Mouse (Mus musculus) hematopoietic stem cell, adult 5-6 weeks (primary cell): ENCODE measurements around the gene Orc2. TPM values are rescaled to one million over a fixed set of nuclear protein-coding genes. Genes with fewer than 3 reads are reported as not detected.

ENCODE experiments used
- ATAC-seq, 2 experiments: fragments of 125-278 bp in 1 of 2; replicated peaks in 1 of 2; 2 replicates each; pipeline ENCODE4 v1.8.0; 2016 to 2017; ENCODE audit warnings: inconsistent platforms in 2 of 2, mild to moderate bottlenecking in 2 of 2, moderate number of reproducible peaks in 2 of 2, low read depth in 1 of 2, moderate TSS enrichment in 1 of 2; ENCODE audit not compliant: low FRiP score in 2 of 2, poor library complexity in 2 of 2, severe bottlenecking in 2 of 2, insufficient read depth in 1 of 2, low TSS enrichment in 1 of 2
- total RNA-seq: library from RNA; stranded (forward); fragments of 172-1452, 232-1000 nt; gene quantifications from 2 replicates; pipeline ENCODE4 v1.2.3, GENCODE M21; 2017

The Orc2 gene
- total RNA-seq, result 70.3 and 87.7 TPM in 2 replicates

DNA sequence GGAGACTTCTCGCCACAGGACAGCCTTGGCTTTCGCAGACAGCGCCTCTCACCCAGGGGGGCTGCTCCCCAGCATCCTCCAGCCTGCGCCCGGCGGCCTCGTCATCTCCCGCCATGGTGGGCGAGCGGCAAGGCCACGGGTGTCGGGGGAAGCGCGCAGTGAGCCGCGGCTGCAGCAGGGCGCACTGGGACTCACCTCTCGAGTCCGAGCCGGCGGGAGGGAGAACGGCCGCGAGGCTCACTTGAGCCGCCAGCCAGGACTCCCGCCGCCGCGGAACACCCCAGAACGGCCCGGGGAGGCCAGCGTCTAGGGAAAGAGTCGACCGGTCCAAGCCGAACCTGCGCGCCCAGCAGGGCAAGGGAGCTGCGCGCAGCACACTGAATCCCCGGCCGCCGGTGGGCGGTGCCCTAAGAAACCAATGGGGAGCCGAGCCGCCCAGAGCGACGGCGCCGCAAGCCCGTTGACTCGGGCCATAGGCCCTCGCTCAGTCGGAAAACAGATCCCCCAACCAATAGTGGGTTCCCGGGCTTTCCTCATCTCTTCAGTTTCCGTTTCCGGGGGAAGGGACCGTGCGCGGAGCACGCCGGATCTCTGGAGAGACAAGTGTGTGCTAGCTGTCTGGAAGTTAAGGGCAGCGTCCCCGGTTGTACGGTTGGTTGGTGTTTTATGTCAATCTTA is at the start of gene Orc2:
Orc2 (minus strand) TSS at position 533 of the 678 bp plus-strand sequence.
- peak; percentile 98 to 99 for ATAC-seq

DNA sequence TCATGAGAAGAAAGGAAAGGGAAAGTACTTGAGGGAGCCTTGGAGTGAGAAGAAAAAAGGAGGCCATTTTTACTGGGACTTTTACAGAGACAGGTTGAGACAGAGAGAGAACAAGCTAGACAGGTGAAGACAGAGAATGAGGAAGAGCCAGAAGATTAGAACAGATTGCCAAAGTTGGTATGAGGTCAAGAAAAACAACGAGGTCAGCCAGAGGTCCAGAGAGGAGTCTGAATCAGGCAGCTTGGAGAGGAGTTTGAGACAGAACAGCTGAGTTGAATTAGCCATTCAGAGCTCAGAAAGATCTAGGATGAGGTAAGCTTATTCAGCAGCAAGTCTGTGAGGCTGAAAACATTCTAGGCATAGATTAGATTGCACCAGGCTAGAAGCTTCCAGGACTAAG is 36.5 kb upstream of the Orc2 start:
- no peak for ATAC-seq

DNA sequence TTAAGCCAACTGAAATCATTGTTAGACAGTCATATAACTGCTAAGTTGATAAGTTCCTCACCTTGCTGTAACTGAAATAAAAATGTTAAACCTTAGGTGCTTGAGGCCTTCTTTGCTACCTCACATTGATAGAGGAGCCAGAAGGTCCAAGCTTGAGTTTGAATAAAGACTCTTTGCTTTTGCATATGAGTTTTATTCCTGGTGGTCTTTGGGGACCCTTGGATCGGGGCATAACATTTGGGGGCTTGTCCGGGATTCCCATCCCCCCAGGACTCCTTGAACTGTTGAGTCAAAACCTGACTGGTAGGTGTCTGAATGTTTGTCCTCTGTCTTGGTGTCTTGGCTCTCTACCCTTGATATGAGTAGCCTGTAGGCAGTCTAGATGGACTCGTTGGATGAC is 2.3 kb upstream of the Orc2 start:
- no peak for ATAC-seq

DNA sequence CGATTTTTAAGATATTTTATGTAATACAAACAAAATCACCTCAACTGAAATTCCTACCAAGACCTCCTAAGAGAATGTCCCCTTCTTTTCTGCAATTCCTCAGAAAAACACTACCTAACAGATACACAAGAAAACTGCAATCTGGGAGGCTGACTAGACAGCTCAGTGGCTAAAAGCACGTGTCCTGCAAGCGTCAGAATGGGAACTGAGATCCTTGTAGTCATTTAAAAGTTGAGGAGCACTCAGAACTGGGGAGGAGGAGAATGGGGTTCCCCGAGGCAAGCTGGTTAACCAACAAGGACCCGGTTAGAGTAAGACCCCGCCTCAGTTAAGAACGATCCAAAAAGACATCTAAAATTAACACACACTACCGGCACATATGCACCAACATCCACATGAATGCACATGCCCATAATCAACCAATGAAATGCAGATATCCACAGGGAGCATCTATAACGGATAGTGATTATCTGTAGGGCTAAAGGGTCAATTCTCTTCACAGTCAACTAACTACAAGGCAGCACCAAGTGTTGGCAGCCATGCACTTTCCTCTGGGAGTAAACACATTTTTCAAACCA is 1.0 kb downstream of the Orc2 start:
- no peak for ATAC-seq

DNA sequence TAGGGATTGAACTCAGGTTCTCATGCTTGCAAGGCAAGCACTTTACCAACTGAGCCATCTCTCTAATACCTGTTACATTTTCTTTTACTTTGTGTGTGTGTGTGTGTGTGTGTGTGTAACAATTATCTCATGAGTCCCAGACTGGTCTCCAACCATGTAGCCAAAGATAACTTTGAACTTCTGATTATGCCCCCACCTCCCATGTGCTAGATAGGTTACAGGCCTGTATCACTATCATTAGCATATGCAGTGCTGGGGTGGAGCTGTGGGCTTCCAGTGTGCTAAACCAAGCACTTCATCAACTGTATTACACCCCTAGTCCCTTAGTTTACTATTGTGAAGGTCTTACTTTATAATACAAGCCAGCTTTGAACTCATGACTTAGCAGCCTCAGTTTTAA is 1.8 kb downstream of the Orc2 start:
- no peak for ATAC-seq

DNA sequence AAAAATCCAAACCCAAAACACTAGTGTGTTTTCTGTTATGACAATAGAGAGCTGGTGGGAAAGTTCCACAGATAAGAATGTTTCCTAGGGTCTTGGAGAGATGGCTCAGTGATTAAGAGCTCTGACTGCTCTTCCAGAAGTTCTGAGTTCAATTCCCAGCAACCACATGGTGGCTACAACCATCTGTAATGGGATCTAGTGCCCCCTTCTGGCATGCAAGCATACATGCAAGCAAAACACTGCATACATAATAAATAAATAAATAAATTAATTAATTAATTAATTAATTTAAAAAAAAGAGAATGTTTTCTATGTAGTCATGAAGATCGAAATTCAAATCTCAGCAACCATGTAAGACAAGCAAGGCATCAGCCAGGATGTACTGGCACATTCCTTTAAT is 6.2 kb downstream of the Orc2 start:
- no peak for ATAC-seq

DNA sequence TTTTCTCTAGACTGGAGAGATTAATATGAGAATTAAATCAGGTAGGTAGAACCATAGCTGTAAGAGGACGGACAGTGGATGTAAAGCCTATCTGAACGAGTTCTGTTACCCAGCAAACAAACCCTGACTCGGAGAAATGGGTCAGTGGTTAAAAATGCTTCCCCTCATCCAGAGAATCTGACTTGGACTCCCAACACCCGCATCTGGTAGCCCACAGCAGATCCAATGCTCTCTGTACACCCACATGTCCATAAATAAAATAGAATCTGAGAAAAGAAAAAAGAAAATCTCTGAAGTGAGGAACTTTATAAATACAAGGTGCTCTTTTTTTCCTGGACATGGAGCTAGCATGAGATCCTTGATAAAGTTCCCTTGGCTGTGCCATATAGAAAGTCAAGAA is 7.2 kb downstream of the Orc2 start:
- ATAC-seq, result no peak

DNA sequence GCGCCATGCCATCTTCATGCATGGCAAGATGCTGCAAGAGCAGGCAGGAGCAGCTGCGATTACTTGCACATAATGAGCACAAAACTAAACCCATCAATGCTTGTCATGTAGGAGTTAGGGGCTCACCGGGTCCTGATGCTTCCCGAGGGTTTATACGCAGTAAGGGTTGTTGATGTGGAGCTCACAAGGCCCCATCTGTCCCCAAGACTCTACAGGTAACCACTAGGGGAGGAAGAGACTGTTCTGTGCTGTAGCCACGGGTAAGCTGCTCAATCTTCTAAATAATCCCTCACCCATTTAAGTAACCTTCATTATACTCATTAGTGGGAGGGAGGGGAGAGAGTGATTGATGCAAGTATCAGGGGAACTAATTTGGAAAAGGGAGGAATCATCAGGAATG is 9.3 kb downstream of the Orc2 start:
- no peak for ATAC-seq

DNA sequence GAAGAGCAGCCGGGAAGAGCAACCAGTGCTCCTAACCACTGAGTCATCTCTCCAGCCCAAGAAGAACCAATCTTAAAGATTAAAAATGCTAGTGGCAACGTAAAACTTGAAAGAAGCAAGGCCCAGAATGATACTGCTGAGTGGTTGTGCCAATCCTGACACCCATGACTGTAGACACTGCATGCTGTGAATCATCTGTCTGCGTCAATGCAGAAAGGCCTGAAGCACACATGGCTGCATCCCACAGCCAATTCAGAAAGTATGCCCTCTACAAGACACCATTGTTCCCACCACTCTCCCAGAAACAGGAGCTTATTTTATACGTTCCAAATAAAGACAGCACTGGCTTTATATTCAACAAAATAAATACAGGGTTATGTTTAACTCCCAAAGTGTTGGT is 22.3 kb downstream of the Orc2 start:
- ATAC-seq, result no peak

DNA sequence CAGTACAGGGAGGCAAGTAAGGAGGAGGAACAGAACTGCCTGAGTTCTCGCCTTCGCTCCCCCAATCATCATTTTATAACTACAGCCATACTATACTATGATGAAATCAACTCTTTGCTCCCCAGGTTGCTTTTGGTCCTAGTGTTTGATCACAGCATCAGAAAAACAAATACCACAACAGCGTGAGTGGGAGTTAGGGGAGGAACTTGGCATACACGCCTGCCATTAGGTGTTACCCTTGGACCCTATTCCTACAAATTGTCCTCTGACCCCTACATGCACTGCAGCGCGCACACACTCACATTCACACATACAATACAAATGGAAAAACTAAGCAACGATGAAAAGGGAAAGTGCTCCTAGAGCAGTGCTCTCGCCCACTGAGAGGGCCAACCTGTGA is 29.2 kb downstream of the Orc2 start:
- no peak for ATAC-seq

DNA sequence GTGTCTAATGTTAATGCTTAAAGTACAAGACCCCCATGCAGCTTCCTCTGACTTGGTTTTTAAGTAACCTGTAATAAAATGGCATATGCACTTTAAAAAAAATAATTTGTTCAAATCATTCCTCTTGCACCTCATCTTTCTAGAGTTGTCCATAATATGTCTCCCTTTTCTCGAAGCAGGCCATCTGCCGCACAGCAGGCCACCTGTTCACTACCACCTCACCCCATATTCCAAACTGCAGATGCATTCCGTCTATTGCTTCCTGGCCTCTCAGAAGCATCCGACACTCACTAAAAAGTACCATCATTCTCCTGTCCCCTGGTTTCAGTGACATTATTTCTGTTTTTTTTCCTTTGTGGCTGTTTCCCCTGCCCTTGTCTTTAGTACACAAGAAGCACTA is 39.3 kb downstream of the Orc2 start:
- no peak for ATAC-seq

DNA sequence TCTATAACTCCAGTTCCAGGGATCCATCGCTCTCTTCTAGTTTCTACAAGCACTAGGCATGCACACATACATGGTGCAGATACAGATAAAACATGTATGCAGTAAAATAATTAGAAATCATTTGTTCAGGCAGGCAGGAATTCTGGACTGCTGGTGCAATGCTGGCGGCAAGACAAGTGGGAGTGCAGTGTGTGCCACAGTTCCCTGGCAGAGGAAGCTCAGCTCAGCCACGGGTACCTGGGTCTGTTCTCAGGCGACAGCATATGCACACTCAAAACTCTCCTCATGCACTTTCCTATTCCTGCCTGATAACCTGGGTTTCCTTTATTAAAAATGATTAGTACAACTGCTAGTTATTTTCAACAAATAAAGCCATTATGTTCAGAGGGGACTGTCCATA is 39.9 kb downstream of the Orc2 start:
- no peak for ATAC-seq

DNA sequence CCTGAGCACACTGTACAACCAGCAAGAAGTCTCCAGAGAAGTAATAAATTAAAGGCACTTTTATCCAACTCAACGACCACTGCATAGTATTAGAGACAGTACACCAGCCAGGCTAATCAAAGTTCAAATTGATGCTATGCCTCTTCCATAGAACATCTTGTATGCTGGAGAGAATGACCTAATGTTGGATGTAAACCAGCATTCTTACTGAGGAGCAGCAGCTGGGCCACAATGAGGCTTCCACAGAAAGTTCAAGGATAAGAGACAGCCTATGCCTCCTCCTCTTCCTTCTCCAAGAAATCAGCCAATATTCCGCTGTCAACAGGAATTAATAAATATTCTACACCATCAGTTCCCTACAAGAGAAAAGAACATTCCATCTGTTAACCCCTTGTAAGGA is 41.0 kb downstream of the Orc2 start:
- ATAC-seq, result no peak

DNA sequence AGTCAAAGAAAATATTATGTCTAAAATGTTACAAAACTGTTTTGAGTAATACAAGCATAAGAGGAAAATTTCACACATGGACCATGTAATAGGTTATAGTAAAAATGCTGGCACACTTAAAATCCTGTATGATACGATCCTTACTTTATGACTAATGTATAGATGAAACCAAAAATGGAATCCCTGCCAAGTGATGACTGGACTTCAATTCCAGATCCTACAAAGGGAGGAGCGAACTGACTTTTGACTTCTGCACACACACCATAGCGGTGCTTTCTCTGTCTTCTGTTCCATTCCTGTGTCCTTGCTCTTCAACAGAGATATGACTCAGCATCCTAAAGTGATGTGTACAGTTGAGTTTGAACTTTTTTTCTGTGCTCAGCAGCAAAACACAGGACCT is 44.3 kb downstream of the Orc2 start:
- no peak for ATAC-seq

DNA sequence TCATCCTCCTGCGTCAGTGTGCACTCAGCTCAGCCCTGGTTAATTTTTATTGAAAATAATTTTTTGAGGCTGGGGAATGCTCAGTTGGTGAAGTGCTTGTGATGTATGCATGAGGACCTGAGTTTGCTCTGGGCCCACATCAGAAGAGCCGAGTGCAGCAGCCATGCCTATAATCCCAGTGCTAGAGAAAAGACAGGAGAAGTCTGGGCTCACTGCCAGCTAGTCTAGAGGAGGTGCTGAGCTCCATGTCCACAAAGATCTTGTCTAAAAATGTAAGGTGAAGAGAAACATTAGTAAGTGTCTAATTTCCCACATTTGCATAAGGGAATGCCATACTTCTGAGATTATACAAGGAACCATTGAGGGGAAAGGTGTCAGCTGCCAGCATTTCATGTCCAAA is 46.0 kb downstream of the Orc2 start:
- no peak for ATAC-seq

DNA sequence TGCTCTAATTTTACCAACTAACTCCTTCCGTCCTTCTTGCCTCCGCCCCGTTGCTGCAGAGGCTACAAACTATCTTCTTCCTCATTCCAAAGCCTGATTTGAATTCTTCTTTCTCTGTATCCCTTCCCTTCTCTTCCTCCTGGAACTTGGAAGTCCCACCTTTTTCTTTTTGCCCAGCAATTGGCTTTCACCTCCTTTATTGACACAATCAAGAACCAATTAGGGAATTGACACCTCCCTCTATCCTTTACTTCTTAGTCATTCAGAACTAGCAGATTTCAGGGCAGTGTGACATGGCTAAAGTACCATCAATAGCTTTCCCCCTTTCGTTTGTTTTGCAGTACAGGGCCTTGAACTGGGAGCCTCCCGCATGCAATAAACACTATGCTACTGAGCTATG is 46.7 kb downstream of the Orc2 start:
- ATAC-seq, result no peak

DNA sequence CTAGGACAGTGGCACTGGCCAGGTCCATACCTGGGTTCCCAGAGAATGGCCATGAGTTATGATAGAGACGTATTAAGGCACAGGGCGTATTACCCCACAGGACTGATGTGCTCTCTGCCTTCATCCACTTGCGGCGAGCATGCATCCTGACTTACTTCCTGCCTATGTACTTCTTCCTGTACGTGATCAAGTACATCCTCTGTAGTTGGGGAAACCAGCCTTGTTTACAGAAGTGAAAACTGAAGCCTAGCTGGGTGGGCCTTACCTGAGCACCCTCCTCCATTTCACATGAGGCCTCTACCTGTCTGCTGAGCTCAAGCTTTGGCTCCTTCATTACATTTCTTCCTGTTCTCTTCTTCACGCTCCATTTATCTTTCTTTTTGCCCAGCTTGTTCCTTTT is 50.6 kb downstream of the Orc2 start:
- ATAC-seq, result no peak

DNA sequence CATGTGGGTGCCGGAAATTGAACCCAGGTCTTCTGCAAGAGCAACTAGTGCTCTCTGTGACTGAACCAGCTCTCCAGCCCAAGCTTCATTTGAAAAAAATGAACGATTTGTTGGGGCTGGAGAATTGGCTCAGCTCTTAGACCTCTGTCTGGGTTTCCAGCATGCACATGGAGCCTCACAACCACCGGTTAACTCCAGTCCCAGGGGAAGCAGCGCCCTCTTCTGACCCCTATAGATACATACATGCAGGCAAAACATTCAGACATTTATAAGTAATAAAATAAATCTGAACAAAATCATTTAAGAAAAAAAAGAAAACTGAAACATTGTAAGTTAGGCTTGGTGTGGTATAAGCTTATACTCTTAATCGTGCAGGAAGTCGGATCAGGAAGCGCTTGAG is 56.5 kb downstream of the Orc2 start:
- no peak for ATAC-seq

DNA sequence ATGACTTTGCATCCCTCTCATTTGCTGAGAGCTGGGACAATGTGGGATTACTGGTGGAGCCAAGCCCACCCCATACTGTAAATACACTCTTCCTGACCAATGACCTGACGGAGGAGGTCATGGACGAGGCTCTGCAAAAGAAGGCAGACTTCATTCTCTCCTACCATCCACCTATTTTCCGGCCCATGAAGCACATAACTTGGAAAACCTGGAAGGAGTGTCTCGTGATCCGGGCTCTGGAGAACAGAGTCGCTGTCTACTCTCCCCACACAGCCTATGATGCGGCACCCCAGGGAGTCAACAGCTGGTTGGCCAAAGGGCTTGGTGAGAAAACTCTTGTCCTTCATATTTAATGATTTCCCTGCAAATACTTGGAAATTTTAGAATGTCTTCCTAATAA is 57.1 kb downstream of the Orc2 start:
- ATAC-seq, result no peak
